Mouse (Mus musculus): ENCODE measurements around the gene Tmem151b.

GRCm38 (mm10) chr17:45551249-45551796, 1.8 kb upstream of the Tmem151b start:
- TF ChIP-seq POLR2A (IDR thresholded peaks at IDR 0.05; ENCODE audit: low read depth, low read length) = no peak
- no peak for TF ChIP-seq CTCF (IDR thresholded peaks at IDR 0.05; ENCODE audit: borderline replicate concordance, insufficient read depth, low read length)
